Mouse (Mus musculus) adrenal gland (tissue): ENCODE data around the gene Olfr1338.
"Not testable (repeated sequence)": the region's sequence is repeated elsewhere in the genome, so short reads cannot be mapped to it uniquely, and the experiment has no call there.

Source experiments
- intact Hi-C: fragments of 180-260 bp; cut with DNase I; formaldehyde crosslinking; loops from one replicate; pipeline ENCODE4 v1.15.1; 2025
- long read RNA-seq, 2 experiments: library from polyadenylated mRNA; unstranded; transcript quantifications; one replicate each; pipeline ENCODE4 v2.0.0; 2020; ENCODE audit warnings: borderline replicate concordance in 1 of 2; ENCODE audit not compliant: insufficient replicate concordance in 1 of 2

The Olfr1338 gene
- long read RNA-seq, experiment 1 = 0 reads
- long read RNA-seq, experiment 2 = 0 reads

DNA sequence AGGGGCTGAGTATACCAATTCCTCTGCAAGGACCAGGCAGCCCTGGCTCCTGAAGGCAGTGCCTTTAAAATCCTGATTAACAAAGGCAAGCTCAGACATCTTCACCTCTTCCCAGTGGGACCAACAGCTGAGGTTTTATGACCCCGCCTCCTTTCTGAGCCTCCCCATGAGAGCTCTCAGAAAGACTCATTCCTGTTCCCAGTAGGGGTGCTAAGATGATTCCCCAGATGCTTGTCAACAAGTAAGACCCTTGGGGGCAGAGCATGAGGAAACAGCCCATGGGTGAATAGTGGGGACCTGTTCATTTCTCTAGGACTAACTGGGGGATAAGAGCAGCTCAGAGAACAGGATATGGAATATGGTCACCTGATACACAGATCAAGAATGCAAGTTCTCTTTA is at the start of gene Olfr1338:
TSS of gene Olfr1338 (minus strand) at position 101 of the 400 bp plus-strand sequence.
- intact Hi-C loops = no loop called here

DNA sequence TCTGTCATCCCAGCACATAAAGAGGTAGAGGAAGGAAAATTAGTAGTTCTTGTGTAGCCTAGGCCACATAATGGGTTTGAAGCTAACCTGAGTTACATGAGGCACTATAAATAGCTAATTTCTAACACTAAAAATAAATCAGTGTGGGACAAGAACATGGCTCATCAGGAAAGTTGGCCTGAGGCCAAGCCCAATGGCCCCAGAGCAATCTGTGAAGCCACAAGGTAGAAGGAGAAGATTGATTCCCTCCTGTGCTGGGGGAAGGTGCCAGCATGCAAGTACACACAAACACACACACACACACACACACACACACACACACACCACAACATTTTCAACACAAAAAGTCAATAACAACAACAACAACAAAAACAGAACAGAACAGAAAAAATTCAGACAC is 34.3 kb upstream of the Olfr1338 start:
- intact Hi-C loops = not testable (repeated sequence)

DNA sequence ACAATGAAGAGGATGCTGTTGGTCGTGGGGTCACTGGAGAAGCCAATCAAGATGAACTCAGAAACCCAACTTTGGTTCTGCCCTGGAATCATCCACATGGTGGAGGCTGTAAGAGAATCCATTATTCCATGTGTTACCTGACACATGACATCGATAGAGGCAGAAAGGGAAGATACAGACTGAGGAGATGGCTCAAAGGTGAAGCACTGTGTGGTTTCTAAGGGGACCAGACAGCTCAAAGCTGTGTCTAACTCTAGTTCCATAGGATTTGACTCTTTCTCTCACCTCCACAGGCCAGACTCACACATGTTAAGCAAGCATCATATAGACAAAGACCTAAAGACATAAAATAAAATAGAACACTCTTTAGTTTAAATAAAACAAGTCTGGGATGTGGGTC is 23.9 kb upstream of the Olfr1338 start, which contains the start of gene Olfr1337:
TSS of gene Olfr1337 (minus strand) at position 101 of the 400 bp plus-strand sequence.
- intact Hi-C loops = no loop called here

DNA sequence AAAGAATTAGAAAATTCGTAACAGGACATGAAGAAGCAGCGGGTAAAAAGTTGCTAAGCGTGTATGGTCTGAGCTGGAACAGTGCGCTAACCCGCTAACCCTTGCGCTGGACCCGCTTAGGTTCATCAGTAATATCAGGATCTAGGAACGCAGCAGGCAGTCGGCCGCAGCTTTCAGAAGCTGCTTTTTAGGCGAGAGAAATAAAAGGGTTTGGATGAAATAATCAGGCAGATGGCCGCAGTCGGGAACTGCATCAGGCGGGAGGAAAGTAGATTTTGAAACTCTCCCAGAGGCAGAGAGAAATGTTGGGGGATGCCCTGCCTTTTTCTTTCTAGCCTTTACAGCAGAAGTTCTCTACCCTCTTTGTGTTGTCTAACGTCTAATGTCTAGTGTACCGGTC is 16.7 kb downstream of the Olfr1338 start:
- intact Hi-C loops = no loop called here

DNA sequence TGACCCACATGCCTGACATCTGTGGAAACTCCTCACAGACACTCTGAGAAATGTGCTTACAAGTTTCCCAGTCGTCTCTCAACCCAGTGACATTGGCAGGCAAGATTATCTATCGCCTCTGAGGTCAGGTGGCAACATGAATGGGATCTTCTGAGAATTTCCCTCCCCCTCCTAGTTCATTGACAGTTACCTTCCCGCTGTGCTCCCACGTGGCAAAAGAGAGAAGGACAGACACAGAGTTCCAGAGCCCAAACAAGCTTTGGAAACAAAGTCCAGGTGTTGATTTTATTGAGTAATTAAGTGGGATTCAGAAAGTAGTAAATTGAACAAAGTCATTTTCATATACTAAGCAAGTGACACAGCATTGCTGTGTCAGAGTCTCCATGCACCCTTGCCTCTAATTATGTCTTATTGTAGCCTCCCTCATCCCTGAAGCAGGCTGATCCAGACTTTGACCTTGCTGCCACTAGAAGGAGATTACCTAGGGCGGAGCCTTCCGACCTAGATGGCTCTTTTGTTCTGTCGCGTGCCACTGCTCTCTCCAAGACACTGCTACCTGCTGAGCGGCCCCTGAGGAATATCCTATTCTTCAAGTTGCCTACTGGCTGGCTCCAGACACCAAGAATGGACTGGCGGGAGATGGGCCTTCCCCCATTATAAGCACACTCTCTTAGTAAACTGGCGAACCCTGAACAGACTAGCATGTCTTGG is 17.4 kb downstream of the Olfr1338 start:
- intact Hi-C loops = no loop called here

DNA sequence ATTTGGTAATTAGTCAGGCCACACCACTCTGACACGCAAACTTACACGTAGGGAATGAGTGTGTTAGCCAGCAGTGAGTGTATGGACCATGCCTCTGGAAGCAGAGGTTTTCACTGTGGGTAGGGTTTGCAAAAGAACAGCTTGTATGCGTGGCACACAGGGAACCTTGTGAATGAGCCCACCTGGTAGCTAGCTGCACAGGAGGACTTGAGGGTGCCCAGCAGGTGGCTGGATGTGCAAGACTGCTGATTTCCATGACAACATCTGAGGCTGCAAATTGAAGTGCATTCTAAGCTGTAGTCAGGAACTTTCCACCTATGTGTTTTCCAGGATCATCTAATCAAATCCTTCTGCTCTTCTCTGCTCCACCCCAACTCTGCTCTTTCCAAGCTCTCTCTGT is 19.0 kb downstream of the Olfr1338 start:
- intact Hi-C loops = no loop called here

DNA sequence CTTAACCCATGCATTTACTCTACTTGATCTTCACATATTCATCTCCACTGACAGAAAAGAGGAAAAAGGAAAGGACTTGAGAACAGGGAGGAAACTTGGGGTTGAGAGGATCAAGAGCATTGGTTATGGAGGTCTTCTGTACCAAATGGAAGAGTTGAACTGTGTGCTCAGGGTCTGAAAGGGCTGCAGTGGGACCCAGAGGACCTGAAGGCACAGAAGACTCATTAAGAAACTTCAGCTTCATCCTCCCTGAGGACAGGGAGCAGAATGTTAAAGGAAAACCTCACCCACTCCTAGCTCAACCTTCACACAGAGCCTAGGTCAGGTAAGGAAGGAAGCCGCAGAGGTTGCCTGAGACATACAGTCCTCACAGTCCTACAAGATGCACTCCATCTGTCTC is 26.7 kb downstream of the Olfr1338 start, which contains the start of gene Olfr1339:
TSS of gene Olfr1339 (plus strand) at position 301 of the 400 bp plus-strand sequence.
- intact Hi-C loops = no loop called here

DNA sequence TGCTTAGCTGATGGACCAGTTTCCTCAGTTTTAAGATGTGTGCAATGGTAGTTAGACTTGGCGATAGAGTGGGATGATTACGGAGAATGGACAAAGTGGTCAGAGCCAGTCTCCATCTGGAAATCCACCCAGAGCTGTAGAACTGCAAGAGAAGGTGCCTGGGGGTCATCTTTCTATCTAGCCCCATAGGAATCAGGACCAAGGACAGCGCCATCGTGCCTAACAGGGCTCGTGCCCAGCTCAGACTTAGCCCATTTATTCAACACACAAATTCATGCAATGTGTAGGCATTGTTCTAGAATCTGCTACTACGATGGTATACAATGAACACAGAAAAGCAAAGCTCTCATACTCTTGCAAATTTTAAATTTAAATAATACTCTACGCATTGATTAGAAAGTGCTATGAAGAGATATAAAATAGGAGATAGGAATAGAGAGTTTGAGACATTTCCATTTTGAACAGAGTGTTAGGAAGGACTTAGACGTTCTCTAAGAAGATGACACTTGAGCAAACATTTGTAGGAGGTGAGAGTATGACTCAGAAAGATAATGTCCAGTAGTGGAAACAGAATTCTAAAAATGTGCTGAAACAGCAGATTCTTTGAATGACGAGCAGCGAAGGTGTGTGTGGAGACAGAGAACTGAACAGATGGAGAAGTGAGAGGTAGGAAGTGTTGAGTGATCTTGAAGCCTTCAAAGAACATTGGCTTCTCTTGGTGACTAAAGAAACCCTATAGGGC is 36.6 kb downstream of the Olfr1338 start:
- intact Hi-C loops = no loop called here

DNA sequence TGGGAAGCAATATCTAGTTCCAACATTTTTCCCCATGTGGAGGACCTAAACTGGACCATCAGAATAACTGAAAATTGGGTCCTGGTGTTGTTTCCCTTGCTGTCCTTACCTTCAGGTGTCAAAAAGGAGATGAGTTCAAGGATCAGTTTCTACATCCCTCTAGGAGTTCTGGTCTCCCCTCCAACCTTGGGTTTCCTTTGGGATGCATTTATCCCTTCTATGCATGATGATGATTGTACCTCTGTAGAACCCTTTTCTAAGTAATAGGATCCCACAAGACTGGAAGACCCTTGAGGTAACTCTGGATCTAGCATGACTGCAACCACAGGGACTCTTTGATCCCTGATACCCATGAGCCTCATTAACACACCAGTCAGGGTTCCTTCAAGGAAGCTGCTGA is 38.7 kb downstream of the Olfr1338 start, which contains the start of gene Olfr1340:
TSS of gene Olfr1340 (plus strand) at position 301 of the 400 bp plus-strand sequence.
- intact Hi-C loops = no loop called here

DNA sequence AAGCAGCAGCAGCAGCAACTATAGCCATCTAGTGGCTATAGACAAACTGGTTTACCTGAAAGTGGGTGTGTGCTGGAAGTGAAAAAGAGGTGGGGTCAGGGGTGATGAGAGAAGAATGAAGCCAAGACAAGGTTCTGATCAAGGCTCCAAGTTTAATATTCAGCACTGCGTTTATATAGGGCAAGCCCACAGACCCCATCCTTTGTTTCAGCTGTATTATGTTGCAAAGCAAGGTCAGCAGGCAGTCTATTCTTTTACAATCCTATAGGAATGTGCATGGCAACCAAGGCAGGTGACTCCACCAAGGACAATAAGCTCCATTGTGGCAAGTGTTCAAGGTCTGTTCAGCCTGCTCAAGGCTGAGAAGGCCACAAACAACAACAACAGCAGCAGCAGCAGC is 46.9 kb downstream of the Olfr1338 start:
- intact Hi-C loops = no loop called here

DNA sequence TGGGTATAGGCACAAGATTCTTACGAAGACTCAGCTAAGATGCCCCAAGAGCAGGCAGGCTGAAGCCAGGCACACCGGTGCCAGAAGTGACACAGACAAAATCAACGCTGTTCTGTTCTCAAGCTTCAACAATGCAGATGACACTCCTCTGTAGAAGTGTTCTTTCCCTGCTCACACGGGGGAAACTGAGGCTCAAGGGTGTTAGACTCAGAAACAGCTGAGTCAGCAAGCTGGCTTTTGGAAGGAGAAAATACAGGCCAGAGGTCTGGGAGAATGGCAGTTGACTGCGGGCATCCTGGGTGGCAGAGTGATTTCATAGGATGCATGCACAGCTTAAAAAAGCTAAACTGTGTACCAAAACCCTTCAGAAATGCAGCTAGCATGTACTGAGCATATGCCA is 50.5 kb downstream of the Olfr1338 start:
- intact Hi-C loops = no loop called here

DNA sequence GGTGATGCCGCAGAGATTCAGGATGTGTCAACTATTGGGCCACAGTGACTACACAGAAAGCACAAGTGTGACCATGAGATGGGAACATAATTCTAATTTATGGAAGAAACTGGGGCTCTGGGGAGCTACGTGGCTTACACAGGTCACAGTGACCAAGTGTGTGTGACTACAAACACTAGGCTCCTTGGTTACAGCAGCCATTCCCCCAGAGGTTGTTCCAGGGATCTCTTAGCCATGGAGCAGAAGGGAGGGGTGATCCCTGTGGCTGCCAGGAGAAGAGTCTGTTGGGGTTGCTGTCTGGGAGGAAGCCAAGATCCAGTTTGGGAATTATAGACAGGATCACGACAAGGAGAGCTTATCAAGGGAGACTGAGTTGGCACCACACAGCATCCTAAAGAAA is 55.3 kb downstream of the Olfr1338 start, which contains the start of gene Olfr1341:
TSS of gene Olfr1341 (plus strand) at position 301 of the 400 bp plus-strand sequence.
- intact Hi-C loops = no loop called here
